Mouse (Mus musculus) ES-Bruce4 (cell line): ENCODE data around the gene Vipr2. TPM values are rescaled to one million over a fixed set of nuclear protein-coding genes. Genes with fewer than 3 reads are reported as not detected.

Source experiments
- H3K27ac ChIP-seq: 2 replicates; pipeline ENCODE4 v1.5.1; 2012; ENCODE audit warnings: low read length, inconsistent platforms; ENCODE audit not compliant: insufficient read depth
- H3K27me3 ChIP-seq: 2 replicates; pipeline ENCODE4 v1.6.1; 2012; ENCODE audit warnings: mild to moderate bottlenecking, low read length, inconsistent platforms; ENCODE audit not compliant: control insufficient read depth, poor library complexity, insufficient read depth, severe bottlenecking
- H3K36me3 ChIP-seq: 2 replicates; pipeline ENCODE4 v1.6.1; 2012; ENCODE audit warnings: inconsistent platforms, mild to moderate bottlenecking, low read length, moderate library complexity; ENCODE audit not compliant: control insufficient read depth, poor library complexity, insufficient read depth, severe bottlenecking
- H3K4me1 ChIP-seq: one replicate; pipeline ENCODE4 v1.8.1; 2011; ENCODE audit warnings: low read length; ENCODE audit not compliant: control insufficient read depth, insufficient read depth
- H3K4me3 ChIP-seq: 2 replicates; pipeline ENCODE4 v1.5.1; 2011; ENCODE audit warnings: low read depth, mild to moderate bottlenecking, low read length
- H3K9ac ChIP-seq: 2 replicates; pipeline ENCODE4 v1.6.1; 2012; ENCODE audit warnings: low read depth, mild to moderate bottlenecking, inconsistent platforms; ENCODE audit not compliant: poor library complexity, severe bottlenecking
- H3K9me3 ChIP-seq: replicated peaks from 2 replicates; pipeline ENCODE4 v1.6.1; 2012; ENCODE audit warnings: mild to moderate bottlenecking, low read length, inconsistent platforms; ENCODE audit not compliant: control insufficient read depth, poor library complexity, insufficient read depth, severe bottlenecking
- CTCF ChIP-seq: IDR thresholded peaks from one replicate; pipeline ENCODE4 v1.8.1; 2011; ENCODE audit warnings: low read depth, low read length
- EP300 ChIP-seq: IDR thresholded peaks from 2 replicates; pipeline ENCODE4 v1.6.1; 2011; ENCODE audit warnings: low read depth, low read length; ENCODE audit not compliant: insufficient read depth
- POLR2A ChIP-seq: IDR thresholded peaks from one replicate; pipeline ENCODE4 v1.8.1; 2011; ENCODE audit warnings: low read length; ENCODE audit not compliant: insufficient read depth
- polyA plus RNA-seq: library from polyadenylated mRNA; stranded (reverse); fragments of >200 nt; gene quantifications from 2 replicates; pipeline ENCODE4 v1.2.4, GENCODE M21; 2011; ENCODE audit warnings: low read depth; ENCODE audit not compliant: missing spikeins, insufficient read depth, insufficient read length

Gene Vipr2
- polyA plus RNA-seq, 1 experiment, result not detected

DNA sequence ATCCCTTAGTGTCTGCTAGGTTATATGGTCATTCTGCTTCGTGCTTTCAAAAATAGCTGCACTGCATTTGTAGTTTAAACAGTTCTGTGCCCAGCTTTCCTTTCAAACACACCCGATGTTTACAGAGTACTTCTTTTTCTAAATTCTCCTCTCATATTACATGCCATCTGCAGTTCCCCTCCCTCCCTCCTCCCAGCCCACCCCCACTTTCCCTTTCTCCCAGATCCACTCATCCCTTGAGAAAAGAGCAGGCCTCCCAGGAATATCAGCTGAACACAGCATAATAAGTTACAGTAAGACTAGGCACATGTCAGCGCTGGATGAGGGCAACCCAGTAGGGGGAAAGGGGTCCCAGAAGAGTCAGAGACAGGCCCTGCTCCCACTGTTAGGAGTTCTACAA lies 28.3 kb upstream of the Vipr2 start:
- Histone ChIP-seq H3K4me1 (peaks cover 2% of the 10 kb centered on the region), H3K4me3 (no peak overlapping the region), H3K27ac (no peak overlapping the region), H3K27me3 (no peaks in the 10 kb centered on the region), H3K9me3 (no peaks in the 10 kb centered on the region), H3K36me3 (no peaks in the 10 kb centered on the region), H3K9ac (no peak overlapping the region)
- TF ChIP-seq POLR2A (no peak), CTCF (no peak), EP300 (no peak)

DNA sequence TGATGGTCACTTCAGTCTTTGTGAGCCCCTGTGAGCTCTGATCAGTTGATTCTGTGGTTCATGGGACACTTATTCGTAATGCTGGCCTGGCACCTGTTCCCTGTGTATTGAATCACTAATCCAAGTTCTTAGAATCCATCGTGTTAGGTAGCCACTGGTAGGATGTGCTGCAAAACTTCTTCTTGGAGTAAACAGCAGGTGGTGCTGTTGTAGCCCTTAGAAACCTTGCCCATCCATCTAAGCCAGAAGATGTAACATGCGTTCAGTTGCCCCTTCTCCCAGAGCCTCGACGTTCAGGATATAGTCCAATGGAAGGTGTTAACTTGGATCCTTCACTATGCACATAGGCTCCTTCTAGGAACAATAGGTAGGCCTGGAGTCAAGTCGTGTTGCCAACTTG lies 27.8 kb upstream of the Vipr2 start:
- H3K4me1 ChIP-seq, result peaks cover 2% of the 10 kb centered on the region
- H3K27ac ChIP-seq, result no peak overlapping the region
- no peak overlapping the region for H3K4me3 ChIP-seq
- no peak overlapping the region for H3K9ac ChIP-seq
- 0 out of 2 replicates have a peak, but pooled peaks cover 1% of the 10 kb centered on the region for H3K36me3 ChIP-seq
- no peaks in the 10 kb centered on the region for H3K9me3 ChIP-seq
- no peaks in the 10 kb centered on the region for H3K27me3 ChIP-seq
- TF ChIP-seq CTCF, result peak; percentile 21
- TF ChIP-seq EP300, result no peak
- no peak for TF ChIP-seq POLR2A

DNA sequence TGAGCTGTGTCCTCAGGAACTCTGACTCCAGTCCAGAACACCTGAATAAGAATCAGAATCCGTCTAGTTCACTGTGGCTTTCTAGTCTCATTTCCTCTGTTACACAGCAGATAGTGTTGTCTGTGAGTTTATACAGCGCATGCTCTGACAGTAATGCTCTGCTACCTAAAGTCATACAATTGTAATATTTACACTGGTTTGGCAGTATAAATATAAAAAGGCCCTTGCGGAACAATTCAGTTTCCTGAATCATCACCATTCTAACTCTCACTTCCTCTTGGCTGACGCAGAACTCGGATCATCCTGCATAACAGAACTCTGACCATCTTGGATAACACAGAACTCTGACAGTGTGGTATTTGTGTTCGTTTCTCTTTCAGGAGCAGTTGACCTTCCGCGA lies 23.2 kb upstream of the Vipr2 start:
- Histone ChIP-seq H3K27ac (no peak overlapping the region), H3K9me3 (peaks cover 6% of the 10 kb centered on the region), H3K27me3 (no peaks in the 10 kb centered on the region), H3K36me3 (peaks cover 14% of the 10 kb centered on the region), H3K4me1 (no peaks in the 10 kb centered on the region), H3K4me3 (no peak overlapping the region), H3K9ac (no peak overlapping the region)
- TF ChIP-seq POLR2A, result no peak
- no peak for TF ChIP-seq CTCF
- TF ChIP-seq EP300, result no peak

DNA sequence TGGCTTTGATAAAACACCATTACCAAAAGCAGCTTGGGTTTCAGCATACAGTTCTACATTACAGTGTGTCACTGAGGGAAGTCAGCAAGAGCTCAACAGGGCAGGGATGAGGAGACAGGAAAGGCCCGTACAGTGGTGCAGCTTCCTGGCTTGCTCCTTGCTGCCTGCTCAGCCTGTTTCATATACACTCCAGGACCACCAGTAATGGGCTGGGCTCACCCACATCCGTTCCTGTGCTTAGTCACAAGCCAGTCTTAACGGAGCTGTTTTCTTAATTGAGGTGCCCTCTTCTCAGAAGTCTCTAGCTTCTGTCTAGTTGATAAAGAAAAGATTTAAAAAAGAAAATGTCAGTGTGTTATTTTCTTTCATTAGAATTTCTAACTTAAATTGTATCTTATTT lies 21.4 kb upstream of the Vipr2 start:
- TF ChIP-seq CTCF, result no peak
- TF ChIP-seq EP300, result no peak
- TF ChIP-seq POLR2A, result no peak

DNA sequence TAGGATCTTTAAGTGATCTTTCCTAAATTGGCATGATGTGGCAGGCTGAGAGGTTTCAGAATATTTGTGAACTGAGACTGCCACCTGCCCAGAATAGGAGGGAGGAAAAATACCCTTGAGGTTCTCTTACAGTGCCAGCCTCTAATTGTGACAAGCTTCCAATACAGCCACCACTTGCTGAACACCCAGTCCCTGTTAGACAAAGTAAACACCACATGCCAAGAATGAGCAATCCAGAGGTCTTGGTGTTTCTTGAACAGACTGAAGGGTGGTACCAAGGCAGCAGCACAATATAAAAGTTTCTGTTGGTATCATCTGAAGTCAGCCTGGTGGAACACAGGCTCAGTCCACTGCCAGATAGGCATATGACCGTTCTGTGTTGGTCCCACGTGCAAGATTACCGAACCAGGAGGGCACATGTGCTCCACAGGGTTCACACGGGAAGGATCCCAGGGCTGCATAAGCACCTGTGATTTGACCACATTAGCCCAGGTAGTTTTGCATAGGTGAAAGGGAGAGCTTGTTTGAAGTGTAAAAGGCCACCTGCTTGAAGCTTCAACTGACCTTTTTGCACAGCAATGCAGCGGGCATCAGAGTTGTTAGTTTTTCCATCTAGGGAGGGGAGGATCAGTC lies 15.8 kb upstream of the Vipr2 start:
- Histone ChIP-seq H3K4me1 (no peaks in the 10 kb centered on the region), H3K9me3 (peaks cover 16% of the 10 kb centered on the region), H3K4me3 (no peak overlapping the region), H3K27ac (no peak overlapping the region), H3K9ac (no peak overlapping the region), H3K27me3 (no peaks in the 10 kb centered on the region), H3K36me3 (peaks cover 19% of the 10 kb centered on the region)
- TF ChIP-seq CTCF (no peak), POLR2A (no peak), EP300 (no peak)

More for the DNA sequence above, 21.4 kb upstream of the Vipr2 start:
- no peak overlapping the region for H3K9ac ChIP-seq
- peaks cover 21% of the 10 kb centered on the region for H3K36me3 ChIP-seq
- no peak overlapping the region for H3K27ac ChIP-seq
- no peaks in the 10 kb centered on the region for H3K4me1 ChIP-seq
- no peak overlapping the region for H3K4me3 ChIP-seq
- H3K27me3 ChIP-seq, result no peaks in the 10 kb centered on the region
- H3K9me3 ChIP-seq, result peaks cover 16% of the 10 kb centered on the region

DNA sequence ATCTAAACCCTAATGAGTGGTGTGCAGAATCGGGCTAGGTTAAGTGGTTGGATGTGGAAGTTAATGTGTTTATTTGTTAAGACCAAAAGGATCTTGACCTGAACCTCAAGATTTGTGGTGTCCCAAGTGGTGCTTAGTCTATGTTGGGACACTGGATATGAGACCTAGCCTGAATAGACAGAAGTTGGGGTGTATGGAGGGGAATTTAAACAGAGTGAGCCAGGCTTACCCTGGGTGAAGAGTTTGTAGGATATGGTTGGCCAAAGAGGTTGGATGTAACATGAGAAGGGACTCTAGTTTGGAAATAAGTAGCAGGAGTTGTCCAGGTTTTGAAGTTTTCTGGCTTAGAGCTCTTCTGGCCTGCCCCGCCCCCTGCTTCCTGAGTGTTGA lies 15.3 kb upstream of the Vipr2 start:
- Histone ChIP-seq H3K27me3 (no peaks in the 10 kb centered on the region), H3K36me3 (peaks cover 14% of the 10 kb centered on the region), H3K4me3 (no peak overlapping the region), H3K27ac (no peak overlapping the region), H3K4me1 (no peaks in the 10 kb centered on the region), H3K9me3 (peaks cover 16% of the 10 kb centered on the region), H3K9ac (no peak overlapping the region)
- no peak for TF ChIP-seq CTCF
- TF ChIP-seq POLR2A, result no peak
- no peak for TF ChIP-seq EP300
